Mouse (Mus musculus): ENCODE results near the gene Fgfr2.

DNA sequence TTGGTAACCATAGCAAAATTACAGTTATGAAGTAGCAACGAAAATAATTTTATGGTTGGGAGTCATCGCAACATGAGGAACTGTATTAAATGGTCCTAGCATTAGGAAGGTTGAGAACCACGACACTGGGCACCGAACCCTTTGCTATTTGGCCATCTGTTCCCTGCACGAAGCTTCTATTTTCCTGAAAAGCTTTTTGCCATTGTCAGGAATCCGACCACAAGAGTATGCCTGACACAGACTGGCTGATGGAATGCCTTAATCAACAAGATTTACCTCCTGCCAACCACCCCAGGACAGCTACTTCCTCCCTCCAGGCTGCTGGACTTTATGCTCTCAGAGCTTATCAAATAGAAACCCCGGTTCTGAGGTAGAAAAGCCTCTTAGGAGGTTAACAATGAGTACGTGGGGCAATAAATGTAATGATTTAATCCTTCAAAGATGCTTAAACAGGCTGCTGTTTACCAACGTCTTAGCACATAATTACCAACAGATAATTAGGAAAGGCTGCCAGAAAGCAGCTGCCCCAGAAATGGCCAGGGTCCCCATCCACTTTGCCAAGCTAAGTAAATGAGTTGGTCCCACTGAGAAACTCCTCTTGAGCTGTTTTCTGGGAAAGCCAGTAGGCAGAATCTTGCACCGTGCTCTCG lies 668.0 kb downstream of the Fgfr2 start:
- TF ChIP-seq CTCF (conservative IDR thresholded peaks at IDR 0.05; ENCODE audit: low read length) (no peak), POU5F1 (IDR thresholded peaks at IDR 0.05; ENCODE audit: borderline replicate concordance, low read length) (no peak), NANOG (IDR thresholded peaks at IDR 0.05; ENCODE audit: borderline replicate concordance, low read length) (no peak)

All from E14TG2a.4 (cell line).